Mouse (Mus musculus) megakaryocyte, embryonic 14.5 days (primary cell): Measurements from ENCODE around the gene Mrps34. TPM values are rescaled to one million over a fixed set of nuclear protein-coding genes. Genes with fewer than 3 reads are reported as not detected.

Experiments
- H3K27me3 ChIP-seq: replicated peaks from 2 replicates; pipeline ENCODE3; 2012; ENCODE audit warnings: inconsistent platforms
- H3K36me3 ChIP-seq: replicated peaks from 2 replicates; pipeline ENCODE3; 2012; ENCODE audit warnings: low read length, inconsistent platforms, mixed read lengths
- H3K4me1 ChIP-seq: 2 replicates; pipeline ENCODE4 v1.6.1; 2012; ENCODE audit warnings: inconsistent platforms
- H3K4me3 ChIP-seq: replicated peaks from 2 replicates; pipeline ENCODE3; 2012; ENCODE audit warnings: moderate library complexity, mild to moderate bottlenecking, inconsistent platforms
- H3K9me3 ChIP-seq: 2 replicates; pipeline ENCODE4 v1.6.1; 2012; ENCODE audit warnings: inconsistent platforms
- FLI1 ChIP-seq: IDR thresholded peaks from 2 replicates; pipeline ENCODE4 v1.6.1; 2012; ENCODE audit warnings: low read length, inconsistent platforms, mixed read lengths
- GATA1 ChIP-seq: IDR thresholded peaks from 3 replicates; pipeline ENCODE4 v1.6.1; 2012; ENCODE audit warnings: mixed read lengths, low read length, inconsistent platforms, borderline replicate concordance
- polyA plus RNA-seq: library from polyadenylated mRNA; stranded (reverse); fragments of >175 nt; gene quantifications from 2 replicates; pipeline ENCODE4 v1.2.3, GENCODE M21; 2012; ENCODE audit warnings: low replicate concordance; ENCODE audit not compliant: insufficient read depth

The Mrps34 gene
- polyA plus RNA-seq, 1 experiment = 75.3 TPM

DNA sequence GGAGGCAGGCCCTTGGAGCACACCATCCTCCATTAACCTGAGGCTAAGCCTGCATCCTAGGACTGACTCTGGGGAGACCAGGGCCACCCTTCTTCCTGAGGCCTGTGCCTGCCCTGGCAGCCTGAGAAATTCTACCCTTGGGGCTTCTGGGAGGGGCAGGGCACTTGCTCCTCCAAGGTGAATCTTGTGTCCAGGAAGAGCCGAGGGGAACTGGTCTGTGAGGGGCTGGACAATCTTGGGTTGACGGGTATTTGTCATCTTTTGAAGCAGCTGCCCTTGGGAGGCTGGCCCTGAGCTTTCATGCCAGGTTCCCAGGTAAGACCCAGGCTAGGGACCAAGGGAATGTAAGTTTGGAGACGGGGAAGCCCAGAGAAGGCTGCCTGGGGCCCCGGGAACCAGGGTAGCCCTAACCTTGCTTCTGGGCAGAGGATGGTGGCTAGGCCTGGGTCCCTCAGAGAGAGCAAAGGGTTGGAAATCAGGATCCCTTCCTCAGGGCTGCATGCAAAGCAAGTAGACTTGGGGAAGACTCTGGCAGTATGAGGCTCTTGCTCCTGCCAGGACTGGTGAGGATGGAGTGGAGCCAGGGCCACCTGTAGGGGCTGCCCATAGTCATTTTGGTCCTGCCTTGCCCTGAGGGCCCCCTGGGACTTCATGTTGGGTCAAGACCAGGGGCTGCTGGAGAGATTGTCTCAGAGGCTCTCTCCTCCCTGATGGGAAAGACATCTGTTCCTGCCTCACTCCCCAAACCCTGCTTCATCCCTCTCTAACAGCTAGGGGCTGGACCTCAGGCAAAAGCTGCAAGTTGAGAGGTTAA, 3.3 kb downstream of the Mrps34 start:
- Histone ChIP-seq H3K4me1 (peaks cover 63% of the 10 kb centered on the region), H3K27me3 (no peaks in the 10 kb centered on the region), H3K36me3 (peaks cover 75% of the 10 kb centered on the region), H3K4me3 (peak overlapping the region; percentile 25), H3K9me3 (no peaks in the 10 kb centered on the region)
- TF ChIP-seq FLI1 (no peak), GATA1 (no peak)

DNA sequence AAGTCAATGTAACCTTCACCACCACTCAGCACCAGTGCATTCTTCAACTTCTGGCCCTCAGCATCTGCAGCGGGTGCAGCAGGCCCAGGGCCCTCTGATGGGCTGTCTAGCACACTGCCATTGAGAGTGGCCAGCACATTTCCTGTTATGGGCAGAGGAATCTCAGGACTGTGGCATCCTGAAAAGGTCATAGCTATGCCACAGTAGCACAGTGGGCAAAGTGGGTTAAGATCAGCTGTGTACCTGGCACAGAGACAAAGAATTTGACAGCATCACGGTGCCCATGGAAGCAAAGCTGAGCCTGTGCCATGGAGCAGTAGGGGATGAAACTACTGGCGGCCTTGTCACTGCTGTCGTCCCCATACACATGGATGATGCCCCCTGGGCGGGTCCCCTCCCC, 4.2 kb downstream of the Mrps34 start:
- peaks cover 63% of the 10 kb centered on the region for H3K4me1 ChIP-seq
- no peaks in the 10 kb centered on the region for H3K9me3 ChIP-seq

DNA sequence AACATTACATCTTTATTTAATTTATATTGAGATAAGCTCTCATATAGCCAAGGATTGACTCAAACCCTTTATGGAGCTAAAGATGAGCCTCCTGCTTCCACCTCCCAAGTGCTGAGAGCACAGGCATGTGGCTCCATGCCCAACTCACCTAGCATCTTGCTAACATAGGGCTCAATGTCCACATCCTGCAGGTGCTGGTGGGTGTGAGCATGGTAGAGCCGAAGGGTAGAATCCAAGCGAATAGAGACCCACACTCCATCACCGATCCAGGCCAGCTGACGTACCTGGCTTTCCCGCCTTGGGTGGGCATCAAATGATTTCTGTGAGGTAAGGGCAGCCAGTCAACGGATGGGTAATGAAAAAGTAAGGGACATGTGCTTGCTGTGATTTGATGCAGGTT, 5.1 kb downstream of the Mrps34 start:
- Histone ChIP-seq H3K4me1 (peaks cover 57% of the 10 kb centered on the region), H3K27me3 (no peaks in the 10 kb centered on the region), H3K4me3 (no peak overlapping the region), H3K36me3 (peaks cover 85% of the 10 kb centered on the region), H3K9me3 (no peaks in the 10 kb centered on the region)
- TF ChIP-seq GATA1 (no peak), FLI1 (no peak)

More for the DNA sequence above, 4.2 kb downstream of the Mrps34 start:
- no peaks in the 10 kb centered on the region for H3K27me3 ChIP-seq
- H3K36me3 ChIP-seq = peaks cover 76% of the 10 kb centered on the region
- H3K4me3 ChIP-seq = no peak overlapping the region
- TF ChIP-seq FLI1 (no peak), GATA1 (no peak)

DNA sequence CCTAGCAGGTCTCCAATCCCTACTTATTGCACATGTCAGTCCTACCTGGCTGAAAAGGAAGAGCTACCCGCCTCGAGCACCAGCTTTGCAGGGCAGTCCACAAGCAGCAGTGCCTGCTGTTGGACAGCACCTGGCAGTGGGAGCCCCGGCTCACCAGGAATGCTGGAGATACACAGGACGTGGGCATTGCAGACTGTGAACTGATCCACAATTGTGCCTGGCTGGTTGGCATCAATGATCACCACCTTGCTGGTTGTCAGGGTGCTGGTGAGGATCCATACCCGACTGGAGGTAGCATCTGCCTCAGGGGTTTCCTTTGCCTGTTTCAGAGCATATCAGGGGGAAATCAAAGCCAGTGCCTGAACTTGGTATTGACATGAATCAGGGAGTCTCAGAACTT, 7.2 kb downstream of the Mrps34 start:
- Histone ChIP-seq H3K9me3 (no peaks in the 10 kb centered on the region), H3K4me1 (peaks cover 37% of the 10 kb centered on the region), H3K36me3 (peaks cover 100% of the 10 kb centered on the region), H3K4me3 (no peak overlapping the region), H3K27me3 (no peaks in the 10 kb centered on the region)
- TF ChIP-seq FLI1 (no peak), GATA1 (no peak)

DNA sequence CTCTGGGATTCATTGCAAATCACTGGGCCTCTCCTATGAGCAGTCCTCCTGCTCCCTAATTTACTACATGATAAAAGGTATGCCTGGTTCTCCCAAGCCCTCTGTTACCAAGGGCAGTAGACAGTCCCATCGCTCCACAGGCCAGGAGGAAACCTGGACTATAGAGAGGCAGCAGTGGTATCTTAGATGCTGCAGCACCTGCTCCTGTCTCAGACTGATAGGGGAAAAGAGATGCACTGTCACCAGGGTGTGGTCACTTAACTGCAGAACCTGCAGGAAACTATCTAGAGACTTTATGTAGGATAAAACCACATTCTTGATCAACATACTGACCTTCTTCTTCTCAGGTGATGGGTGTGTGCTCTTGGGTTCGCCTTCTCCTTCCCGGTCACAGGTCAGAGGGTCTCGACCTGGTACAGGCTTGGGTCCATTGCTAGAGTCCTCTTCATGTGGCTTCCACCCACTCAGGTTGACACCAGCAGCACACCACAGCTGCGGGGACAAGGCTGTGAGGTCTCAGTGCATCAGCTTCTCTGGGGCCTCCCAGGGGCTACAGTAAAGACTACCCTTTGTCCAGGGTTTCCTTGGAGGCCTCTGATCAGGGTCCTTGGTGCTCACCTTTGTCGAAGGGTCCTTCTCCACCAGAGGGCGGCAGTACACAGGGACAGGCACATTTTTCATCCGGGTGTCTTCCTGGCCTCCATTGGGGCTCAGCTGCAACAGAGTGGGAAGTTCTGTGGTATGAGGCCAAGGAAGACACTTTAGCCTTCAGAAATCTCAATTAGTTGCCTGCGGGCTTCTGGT, 8.0 kb downstream of the Mrps34 start:
- H3K4me1 ChIP-seq = peaks cover 31% of the 10 kb centered on the region
- H3K4me3 ChIP-seq = no peak overlapping the region
- no peaks in the 10 kb centered on the region for H3K9me3 ChIP-seq
- H3K27me3 ChIP-seq = no peaks in the 10 kb centered on the region
- TF ChIP-seq GATA1 (no peak), FLI1 (no peak)
- H3K36me3 ChIP-seq = peaks cover 100% of the 10 kb centered on the region

DNA sequence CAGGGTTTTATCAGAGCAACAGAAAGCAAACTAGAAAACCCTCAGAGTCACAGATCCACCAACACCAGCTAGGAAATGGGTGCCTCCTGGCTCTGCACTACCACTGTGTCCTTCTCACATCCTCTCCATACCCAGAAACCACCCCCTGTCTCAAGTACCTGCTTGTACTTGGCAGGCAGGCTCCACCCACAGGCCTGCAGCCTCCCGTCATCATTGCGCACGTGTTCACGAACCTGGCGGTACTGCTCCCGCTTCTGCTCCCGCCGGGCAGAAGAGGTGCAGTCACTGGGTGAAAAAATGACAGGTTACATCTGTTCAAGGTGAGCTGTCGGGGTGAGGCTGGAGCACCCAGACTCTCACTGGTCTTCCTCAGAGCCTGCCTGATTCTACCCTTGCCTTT, 8.9 kb downstream of the Mrps34 start:
- H3K9me3 ChIP-seq = no peaks in the 10 kb centered on the region
- no peaks in the 10 kb centered on the region for H3K27me3 ChIP-seq
- peaks cover 35% of the 10 kb centered on the region for H3K4me1 ChIP-seq
- TF ChIP-seq FLI1 = no peak
- no peak for TF ChIP-seq GATA1
- peaks cover 100% of the 10 kb centered on the region for H3K36me3 ChIP-seq
- no peak overlapping the region for H3K4me3 ChIP-seq

DNA sequence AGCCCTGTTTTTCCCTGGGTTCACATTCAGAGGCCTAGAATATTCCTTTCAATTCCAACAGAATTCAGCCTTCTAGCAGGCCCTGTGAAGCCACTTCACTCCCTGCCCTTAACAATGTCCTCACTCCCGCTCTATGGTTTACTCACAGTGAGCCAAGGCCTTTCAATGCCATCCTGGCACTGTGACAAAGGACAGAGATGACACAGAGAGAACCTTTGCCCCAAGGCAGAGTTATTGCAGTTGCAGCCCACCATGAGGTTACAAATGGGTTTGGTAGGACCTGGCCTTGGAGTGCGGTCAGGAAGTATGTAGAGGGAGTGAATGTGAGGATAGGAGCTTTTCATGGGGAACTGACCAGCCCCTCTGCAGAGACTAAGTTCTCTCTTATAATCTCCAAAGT, 12.7 kb downstream of the Mrps34 start:
- Histone ChIP-seq H3K4me3 (no peak overlapping the region), H3K4me1 (peaks cover 46% of the 10 kb centered on the region), H3K9me3 (no peaks in the 10 kb centered on the region), H3K27me3 (no peaks in the 10 kb centered on the region), H3K36me3 (peaks cover 100% of the 10 kb centered on the region)
- no peak for TF ChIP-seq GATA1
- no peak for TF ChIP-seq FLI1

DNA sequence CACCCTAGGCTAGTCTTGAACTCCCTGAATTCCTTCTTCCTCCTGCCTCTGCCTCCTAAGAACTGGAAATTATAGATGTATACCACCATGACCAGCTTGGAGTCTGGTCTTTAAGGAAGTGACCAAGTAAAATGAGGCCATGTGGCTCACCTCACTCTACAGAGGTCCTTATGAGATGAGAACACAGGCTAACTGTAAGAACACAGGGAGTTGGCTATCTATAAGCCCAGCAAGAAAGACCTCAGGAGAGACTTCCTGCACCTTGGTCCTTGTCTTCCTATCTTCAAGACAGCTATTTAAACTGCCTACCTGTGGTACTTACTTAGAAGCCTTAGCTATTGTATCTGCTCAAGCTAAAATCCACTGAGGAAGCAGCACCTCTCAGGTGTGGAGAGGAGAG, 19.1 kb downstream of the Mrps34 start:
- Histone ChIP-seq H3K4me1 (peaks cover 68% of the 10 kb centered on the region), H3K9me3 (no peaks in the 10 kb centered on the region), H3K36me3 (peaks cover 99% of the 10 kb centered on the region), H3K4me3 (peak overlapping the region; percentile 81), H3K27me3 (no peaks in the 10 kb centered on the region)
- TF ChIP-seq GATA1 = no peak; the same call in 2 of the 3 replicates
- TF ChIP-seq FLI1 = no peak

DNA sequence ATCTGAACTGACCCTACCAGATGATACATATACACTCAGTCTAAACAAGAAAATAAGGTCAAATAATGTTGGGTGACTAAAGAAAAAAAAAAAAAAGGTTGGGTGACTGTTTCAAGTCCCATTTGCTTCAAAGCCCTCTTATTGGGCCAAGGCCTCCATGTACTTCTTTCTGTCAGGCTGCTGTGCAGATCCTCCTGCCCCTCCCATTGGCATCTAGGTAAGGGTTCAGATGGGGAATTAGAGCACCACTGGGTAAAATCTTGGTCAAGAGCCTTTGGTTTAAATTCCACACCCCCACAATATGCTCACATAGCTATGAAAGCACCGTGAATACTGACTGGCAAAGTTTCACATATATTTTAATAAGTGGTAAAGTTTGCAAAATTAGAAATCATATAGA, 28.3 kb downstream of the Mrps34 start:
- Histone ChIP-seq H3K4me1 (peaks cover 4% of the 10 kb centered on the region; the same call in 1 of the 2 replicates), H3K27me3 (no peaks in the 10 kb centered on the region), H3K9me3 (no peaks in the 10 kb centered on the region), H3K4me3 (no peak overlapping the region), H3K36me3 (peaks cover 96% of the 10 kb centered on the region)
- TF ChIP-seq FLI1 (no peak), GATA1 (no peak)

DNA sequence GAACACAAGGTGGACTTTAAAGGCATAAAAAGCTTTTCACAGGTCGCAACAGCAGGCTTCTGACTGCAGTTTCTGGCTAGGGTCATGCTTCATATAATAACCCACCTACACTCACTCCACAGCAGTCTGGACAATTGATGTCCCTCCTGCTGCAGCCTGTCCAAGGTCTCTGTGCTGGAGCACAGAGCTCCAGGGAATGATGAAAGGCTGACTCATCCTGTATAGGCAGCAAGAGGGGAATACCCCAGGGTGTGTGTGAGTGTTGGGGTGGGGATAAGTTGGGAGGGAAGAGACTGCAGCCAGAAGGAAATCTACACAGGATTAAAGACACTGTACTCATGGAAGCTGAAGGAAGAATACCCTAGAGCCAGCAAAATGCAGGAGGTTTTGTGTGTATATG, 34.6 kb downstream of the Mrps34 start:
- TF ChIP-seq GATA1 (no peak), FLI1 (no peak)
- Histone ChIP-seq H3K27me3 (no peaks in the 10 kb centered on the region), H3K4me1 (peaks cover 38% of the 10 kb centered on the region), H3K4me3 (peak overlapping the region; percentile 18), H3K36me3 (peaks cover 71% of the 10 kb centered on the region), H3K9me3 (no peaks in the 10 kb centered on the region)
